Mouse (Mus musculus) spleen, embryonic (tissue): ENCODE measurements at regions not wholly inside any gene's neighbourhood (a gene's known extent, or its start where the extent isn't known, plus 50 kb on each side); places are given as distances from the start of the nearest gene placed in this dataset.

Experiments
- CTCF ChIA-PET: fragments of 350-600 bp; sonication (Branson Sonifier 250); formaldehyde crosslinking; loops from one replicate; lab custom pipeline; 2022; lab: Charles Lee

GRCm38 (mm10) chr12:112376236-112376635 lies 113.0 kb upstream of the A530016L24Rik start:
- CTCF ChIA-PET, result interaction anchor here (0.5 kb wide), 1 partner anchor 14 kb away, joined by 3 read pairs; no protein-coding TSS in a partner anchor

- CTCF ChIA-PET, result no interaction called here
Observed at GRCm38 (mm10) chr12:112376701-112377100, 112.5 kb upstream of the A530016L24Rik start.

- CTCF ChIA-PET, result no interaction called here
Observed at GRCm38 (mm10) chr12:112378482-112379243, 110.6 kb upstream of the A530016L24Rik start.

GRCm38 (mm10) chr12:112387836-112388235 lies 101.4 kb upstream of the A530016L24Rik start:
- CTCF ChIA-PET, result no interaction called here

GRCm38 (mm10) chr12:112395909-112396308 lies 93.3 kb upstream of the A530016L24Rik start:
- CTCF ChIA-PET, result interaction anchor here (0.7 kb wide), 1 partner anchor 1018 kb away, joined by 3 read pairs; the partner anchor contains the start of gene Cdc42bpb

GRCm38 (mm10) chr12:112403688-112404240 lies 85.5 kb upstream of the A530016L24Rik start:
- CTCF ChIA-PET, result no interaction called here

- CTCF ChIA-PET, result no interaction called here
Observed at GRCm38 (mm10) chr12:112404338-112404737, 84.9 kb upstream of the A530016L24Rik start.

GRCm38 (mm10) chr12:112405781-112406213 lies 83.5 kb upstream of the A530016L24Rik start:
- CTCF ChIA-PET, result no interaction called here

GRCm38 (mm10) chr12:112411612-112412350 lies 77.5 kb upstream of the A530016L24Rik start:
- CTCF ChIA-PET, result no interaction called here

GRCm38 (mm10) chr12:112412351-112412697 lies 76.9 kb upstream of the A530016L24Rik start:
- CTCF ChIA-PET, result no interaction called here

- CTCF ChIA-PET, result no interaction called here
Observed at GRCm38 (mm10) chr12:112415926-112416473, 73.2 kb upstream of the A530016L24Rik start.

GRCm38 (mm10) chr12:112416537-112416936 lies 72.7 kb upstream of the A530016L24Rik start:
- CTCF ChIA-PET, result no interaction called here

GRCm38 (mm10) chr12:112418636-112419035 lies 70.6 kb upstream of the A530016L24Rik start:
- CTCF ChIA-PET, result no interaction called here

- CTCF ChIA-PET, result no interaction called here
Observed at GRCm38 (mm10) chr12:112422177-112422576, 67.1 kb upstream of the A530016L24Rik start.

GRCm38 (mm10) chr12:112424150-112424549 lies 65.1 kb upstream of the A530016L24Rik start:
- CTCF ChIA-PET, result no interaction called here

GRCm38 (mm10) chr12:112426681-112427080 lies 62.6 kb upstream of the A530016L24Rik start:
- CTCF ChIA-PET, result no interaction called here

- CTCF ChIA-PET, result no interaction called here
Observed at GRCm38 (mm10) chr12:112430104-112430846, 59.0 kb upstream of the A530016L24Rik start.

- CTCF ChIA-PET, result no interaction called here
Observed at GRCm38 (mm10) chr12:112433315-112433714, 55.9 kb upstream of the A530016L24Rik start.

- CTCF ChIA-PET, result no interaction called here
Observed at GRCm38 (mm10) chr12:112434673-112435294, 54.5 kb upstream of the A530016L24Rik start.

- CTCF ChIA-PET, result no interaction called here
Observed at GRCm38 (mm10) chr12:112435295-112436110, 53.7 kb upstream of the A530016L24Rik start.
